Mouse (Mus musculus) lung, postnatal 0 days (tissue): ENCODE measurements at regions not wholly inside any gene's neighbourhood (a gene's known extent, or its start where the extent isn't known, plus 50 kb on each side); places are given as distances from the start of the nearest gene placed in this dataset.

Experiments used
- CTCF ChIP-seq: IDR thresholded peaks from 2 replicates; pipeline ENCODE4 v1.5.1; 2016; ENCODE audit warnings: antibody characterized with exemption, mild to moderate bottlenecking
- EP300 ChIP-seq: IDR thresholded peaks from 2 replicates; pipeline ENCODE4 v1.6.1; 2016; ENCODE audit warnings: antibody characterized with exemption, mild to moderate bottlenecking, control low read depth

DNA sequence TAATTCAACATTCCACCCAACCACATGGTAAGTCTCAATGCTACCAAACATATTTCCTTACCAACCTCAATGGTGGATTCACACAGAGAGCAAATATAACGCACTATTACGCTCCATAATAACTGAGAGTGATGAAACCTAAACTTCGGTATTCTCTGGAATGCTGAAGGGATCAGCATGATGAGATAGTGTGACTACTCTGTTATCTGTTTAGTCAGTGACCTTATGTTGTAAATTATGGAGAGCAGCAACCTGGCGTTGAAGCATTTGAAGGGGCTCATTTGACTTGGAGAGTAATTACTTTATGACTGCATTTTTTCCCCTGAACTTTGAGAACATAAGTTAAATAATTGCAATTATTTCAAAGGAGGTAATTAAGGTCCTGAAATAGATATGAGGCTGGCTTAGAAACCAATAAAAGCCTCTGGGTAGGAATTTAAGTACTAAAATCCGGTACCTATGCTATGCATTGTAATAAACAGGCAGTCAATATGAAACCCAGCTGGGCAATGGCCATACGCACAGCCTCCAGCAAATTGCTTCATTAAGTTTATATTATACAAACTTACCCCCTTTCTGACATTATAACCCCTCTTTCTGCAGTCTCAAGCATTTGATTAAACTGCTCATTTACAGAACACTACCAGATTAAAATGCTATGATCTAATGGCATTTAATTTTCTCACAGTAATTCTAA, 1378.9 kb upstream of the Jmjd1c start:
- no peak for TF ChIP-seq CTCF
- no peak for TF ChIP-seq EP300
